Mouse (Mus musculus) G1E (cell line): ENCODE results near the gene Fam69b.

Experiments used
- CTCF ChIP-seq: IDR thresholded peaks from 2 replicates; pipeline ENCODE4 v1.5.1; 2012; ENCODE audit warnings: low read depth, low read length, inconsistent platforms, mixed read lengths
- GATA1 ChIP-seq: IDR thresholded peaks from 2 replicates; pipeline ENCODE4 v1.6.1; 2012; ENCODE audit warnings: borderline replicate concordance, low read length, inconsistent platforms, mixed read lengths
- GATA2 ChIP-seq: IDR thresholded peaks from 2 replicates; pipeline ENCODE4 v1.6.1; 2012; ENCODE audit warnings: low read depth, low read length, inconsistent platforms, borderline replicate concordance
- POLR2AphosphoS5 ChIP-seq: IDR thresholded peaks from 2 replicates; pipeline ENCODE4 v1.6.1; 2012; ENCODE audit warnings: low read depth, low read length, inconsistent platforms; ENCODE audit not compliant: insufficient replicate concordance

GRCm38 (mm10) chr2:26617928-26618327 lies 10.3 kb upstream of the Fam69b start:
- TF ChIP-seq GATA1 (no peak), CTCF (no peak), GATA2 (no peak), POLR2AphosphoS5 (no peak)
